16 mouse cellular contexts compared by ENCODE assay signal in genomic region chr8:57344956-57345870, GRCm38 (mm10). TPM values are rescaled to one million over a fixed set of nuclear protein-coding genes. Genes with fewer than 3 reads are reported as not detected.
DNase-seq lines count a peak whose midpoint lies in the region; ATAC-seq and TF ChIP-seq lines count a peak whose summit lies in the region.
"Had no signal": no experiment of that assay in that cellular context is flagged by ENCODE, and none has a peak within 500 bp of the region (broad histone marks: within the 10 kb centered on the region; RNA-seq: fewer than 3 reads in every experiment).

No protein-coding gene starts in this region.

- no peak overlapping the region for H3K9ac ChIP-seq in lung, embryonic 14.5 days
- H3K9ac ChIP-seq: hindbrain, embryonic 12.5 days; limb, embryonic 15.5 days had no signal

- H3K4me3 ChIP-seq in lung, embryonic 14.5 days (ENCODE audit: low read depth, low read length) = no peak overlapping the region
- H3K4me3 ChIP-seq: hindbrain, embryonic 12.5 days; limb, embryonic 15.5 days had no signal

- TF ChIP-seq CTCF in lung, embryonic 14.5 days (IDR thresholded peaks at IDR 0.05; ENCODE audit: low read depth) = no peak

- H3K4me1 ChIP-seq in lung, embryonic 14.5 days (ENCODE audit: insufficient read depth) = no peaks in the 10 kb centered on the region

- no peak for ATAC-seq in lung, embryonic 14.5 days (ENCODE audit: insufficient read depth)
- no peak for ATAC-seq in megakaryocyte, adult 5-6 weeks (ENCODE audit: poor library complexity, severe bottlenecking)
- ATAC-seq: intestine, postnatal 0 days had no signal

- no peaks in the 10 kb centered on the region for H3K9me3 ChIP-seq in lung, embryonic 14.5 days (ENCODE audit: low read depth, low read length)
- H3K9me3 ChIP-seq: hindbrain, embryonic 12.5 days; limb, embryonic 15.5 days had no signal

- DNase-seq in lung, embryonic 14.5 days = peak; percentile 40
- no peak for DNase-seq in lung, postnatal 25 days (ENCODE audit: low spot score)
- DNase-seq in R1 (ENCODE audit: low read depth, low spot score) = peak; percentile 51
- DNase-seq in embryo, embryonic 9.5 days (ENCODE audit: extremely low spot score) = peak; percentile 47
- peak; percentile 22 for DNase-seq in mesoderm, embryonic 11.5 days (ENCODE audit: low read depth, low spot score)
- no peak for DNase-seq in layer of hippocampus, adult 11-12 months (ENCODE audit: low spot score)
- DNase-seq: adrenal gland, postnatal 25 days; cerebellum, postnatal 25 days; kidney, postnatal 10 days; lung, adult 18-20 months; thymus, postnatal 14 days had no signal

- 5% methylated on average over 23 of the region's 23 CpGs for WGBS in lung, embryonic 14.5 days

- no peaks in the 10 kb centered on the region for H3K36me3 ChIP-seq in lung, embryonic 14.5 days (ENCODE audit: insufficient read depth)
- H3K36me3 ChIP-seq: hindbrain, embryonic 12.5 days; limb, embryonic 15.5 days had no signal

- H3K4me2 ChIP-seq in lung, embryonic 14.5 days = no peak overlapping the region
- H3K4me2 ChIP-seq: hindbrain, embryonic 12.5 days; limb, embryonic 15.5 days had no signal

- no peak overlapping the region for H3K27ac ChIP-seq in lung, embryonic 14.5 days (ENCODE audit: low read depth)
- H3K27ac ChIP-seq: hindbrain, embryonic 12.5 days; limb, embryonic 15.5 days had no signal

- H3K27me3 ChIP-seq in lung, embryonic 14.5 days (ENCODE audit: insufficient read depth, low read length) = peaks cover 100% of the 10 kb centered on the region

RNA-seq across cellular contexts. Expression of gene Hand2, which starts 24.4 kb away (rescaled TPM):
- 0.16 and 0.24 TPM in 2 replicates for polyA plus RNA-seq in lung, embryonic 14.5 days (2014; fragmentation: Nextera tagmentation; extraction: Ambion mirVana)
- total RNA-seq in megakaryocyte, adult 5-6 weeks (2015) = not detected in 2 replicates
- not detected in 2 replicates for total RNA-seq in megakaryocyte, adult 5-6 weeks (2017)
- total RNA-seq: layer of hippocampus, postnatal 14 days had no signal
- polyA plus RNA-seq: hindbrain, embryonic 12.5 days had no signal

Comparison
In these comparisons a context has a peak if more than half of its experiments do, and no peak if none do; other contexts are left out.
1. DNase-seq: peak in lung, embryonic 14.5 days (single experiment), R1 (single experiment), embryo, embryonic 9.5 days (single experiment) and mesoderm, embryonic 11.5 days (single experiment); none in lung, postnatal 25 days (single experiment) and layer of hippocampus, adult 11-12 months (single experiment).